Mouse (Mus musculus): Measurements from ENCODE around the gene Pth1r. TPM values are rescaled to one million over a fixed set of nuclear protein-coding genes. Genes with fewer than 3 reads are reported as not detected.

The Pth1r gene
- polyA plus RNA-seq, 1 experiment from 2014 or later, result 133 TPM

- Histone ChIP-seq H3K9ac (no peak overlapping the region), H3K27ac (replicated peaks) (peak overlapping the region; percentile 56), H3K4me2 (replicated peaks) (peak overlapping the region; percentile 10; the same call in 1 of the 2 replicates), H3K27me3 (peaks cover 3% of the 10 kb centered on the region; the same call in 1 of the 2 replicates), H3K4me3 (replicated peaks) (no peak overlapping the region), H3K9me3 (replicated peaks) (no peaks in the 10 kb centered on the region), H3K36me3 (no peaks in the 10 kb centered on the region), H3K4me1 (peaks cover 46% of the 10 kb centered on the region)
- ATAC-seq (ENCODE audit: insufficient number of reproducible peaks, low FRiP score, low TSS enrichment, low read depth), result peak; percentile 62
- WGBS, result 11% methylated on average over 14 of the region's 14 CpGs
Measured at GRCm38 (mm10) chr9:110750404-110751187, 3.7 kb upstream of the Pth1r start.

DNA sequence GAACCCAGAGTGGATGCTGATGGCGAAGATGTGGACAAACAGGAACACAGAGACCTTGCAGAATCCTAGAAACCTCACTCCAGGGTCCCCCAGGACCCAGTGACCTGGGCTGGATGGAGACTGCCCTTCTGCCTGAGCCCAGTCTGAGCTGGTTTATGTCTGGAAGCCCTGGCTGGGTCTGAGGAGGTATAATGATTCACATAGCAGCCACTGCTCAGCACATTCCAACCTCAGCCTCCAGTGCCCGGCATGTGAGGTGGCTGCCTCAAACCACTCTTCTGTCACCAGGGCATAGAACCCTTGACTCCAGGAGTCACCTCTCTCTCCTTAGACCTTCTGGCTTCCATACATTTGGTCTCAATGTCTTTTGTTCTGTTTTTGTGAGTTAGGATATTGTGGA is 1.5 kb upstream of the Pth1r start:
- 58% methylated on average over 2 of the region's 2 CpGs for WGBS
- peaks cover 14% of the 10 kb centered on the region; the same call in 1 of the 2 replicates for H3K27me3 ChIP-seq
- no peaks in the 10 kb centered on the region for H3K36me3 ChIP-seq
- no peaks in the 10 kb centered on the region for H3K9me3 ChIP-seq (replicated peaks)
- H3K4me3 ChIP-seq (replicated peaks), result no peak overlapping the region
- no peak for ATAC-seq (ENCODE audit: insufficient number of reproducible peaks, low FRiP score, low TSS enrichment, low read depth)
- H3K4me1 ChIP-seq, result peaks cover 49% of the 10 kb centered on the region
- no peak overlapping the region for H3K27ac ChIP-seq (replicated peaks)
- no peak overlapping the region for H3K9ac ChIP-seq
- H3K4me2 ChIP-seq (replicated peaks), result no peak overlapping the region

DNA sequence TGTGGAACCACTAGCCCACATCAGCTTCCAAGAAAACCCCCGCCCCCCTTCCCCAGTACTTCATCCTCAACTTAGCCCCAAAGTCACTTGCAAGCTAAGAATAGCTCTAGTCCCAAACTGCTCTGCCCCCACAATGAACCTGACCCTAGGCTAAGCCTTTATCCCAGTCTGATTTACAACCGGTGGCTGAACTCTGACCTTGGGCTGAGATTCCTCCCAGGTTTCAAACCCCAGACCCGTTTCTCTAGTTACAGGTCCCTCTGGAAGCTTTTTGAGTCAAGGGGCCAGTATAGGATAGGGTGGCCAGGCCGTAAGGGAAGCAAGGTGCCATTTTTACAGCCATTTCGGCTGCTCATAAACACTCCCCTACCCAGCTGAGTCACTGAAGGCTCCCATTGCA is 707 bp downstream of the Pth1r start:
- WGBS, result 40% methylated on average over 5 of the region's 5 CpGs
- no peaks in the 10 kb centered on the region for H3K36me3 ChIP-seq
- ATAC-seq (ENCODE audit: insufficient number of reproducible peaks, low FRiP score, low TSS enrichment, low read depth), result no peak
- H3K9ac ChIP-seq, result no peak overlapping the region
- peaks cover 14% of the 10 kb centered on the region; the same call in 1 of the 2 replicates for H3K27me3 ChIP-seq
- H3K9me3 ChIP-seq (replicated peaks), result no peaks in the 10 kb centered on the region
- peaks cover 45% of the 10 kb centered on the region for H3K4me1 ChIP-seq
- no peak overlapping the region for H3K4me2 ChIP-seq (replicated peaks)
- no peak overlapping the region for H3K27ac ChIP-seq (replicated peaks)
- no peak overlapping the region for H3K4me3 ChIP-seq (replicated peaks)

DNA sequence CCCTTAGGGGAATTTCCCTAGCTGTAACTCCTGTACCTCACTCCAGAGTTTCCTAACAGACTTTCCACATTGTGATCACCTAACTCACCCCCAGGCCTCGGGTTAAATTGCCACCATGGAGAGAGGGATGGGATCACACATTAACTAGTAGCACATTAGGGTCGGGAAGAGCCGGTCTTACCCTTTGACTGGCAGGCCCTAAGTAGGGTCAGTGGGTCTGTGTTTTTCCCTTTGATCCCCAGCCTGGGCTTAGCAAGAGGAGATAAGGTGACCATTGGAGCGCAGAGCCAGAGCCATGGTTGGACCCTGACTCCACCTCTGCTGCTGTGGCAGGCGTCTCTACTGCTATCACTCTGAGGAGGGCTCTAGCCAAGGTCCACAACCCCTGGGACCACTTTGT is 1.2 kb downstream of the Pth1r start:
- Histone ChIP-seq H3K4me3 (replicated peaks) (no peak overlapping the region), H3K9me3 (replicated peaks) (no peaks in the 10 kb centered on the region), H3K27me3 (peaks cover 14% of the 10 kb centered on the region; the same call in 1 of the 2 replicates), H3K4me2 (replicated peaks) (no peak overlapping the region), H3K4me1 (peaks cover 44% of the 10 kb centered on the region), H3K9ac (no peak overlapping the region), H3K36me3 (no peaks in the 10 kb centered on the region), H3K27ac (replicated peaks) (no peak overlapping the region)
- WGBS, result 34% methylated on average over 5 of the region's 5 CpGs
- ATAC-seq (ENCODE audit: insufficient number of reproducible peaks, low FRiP score, low TSS enrichment, low read depth), result no peak

DNA sequence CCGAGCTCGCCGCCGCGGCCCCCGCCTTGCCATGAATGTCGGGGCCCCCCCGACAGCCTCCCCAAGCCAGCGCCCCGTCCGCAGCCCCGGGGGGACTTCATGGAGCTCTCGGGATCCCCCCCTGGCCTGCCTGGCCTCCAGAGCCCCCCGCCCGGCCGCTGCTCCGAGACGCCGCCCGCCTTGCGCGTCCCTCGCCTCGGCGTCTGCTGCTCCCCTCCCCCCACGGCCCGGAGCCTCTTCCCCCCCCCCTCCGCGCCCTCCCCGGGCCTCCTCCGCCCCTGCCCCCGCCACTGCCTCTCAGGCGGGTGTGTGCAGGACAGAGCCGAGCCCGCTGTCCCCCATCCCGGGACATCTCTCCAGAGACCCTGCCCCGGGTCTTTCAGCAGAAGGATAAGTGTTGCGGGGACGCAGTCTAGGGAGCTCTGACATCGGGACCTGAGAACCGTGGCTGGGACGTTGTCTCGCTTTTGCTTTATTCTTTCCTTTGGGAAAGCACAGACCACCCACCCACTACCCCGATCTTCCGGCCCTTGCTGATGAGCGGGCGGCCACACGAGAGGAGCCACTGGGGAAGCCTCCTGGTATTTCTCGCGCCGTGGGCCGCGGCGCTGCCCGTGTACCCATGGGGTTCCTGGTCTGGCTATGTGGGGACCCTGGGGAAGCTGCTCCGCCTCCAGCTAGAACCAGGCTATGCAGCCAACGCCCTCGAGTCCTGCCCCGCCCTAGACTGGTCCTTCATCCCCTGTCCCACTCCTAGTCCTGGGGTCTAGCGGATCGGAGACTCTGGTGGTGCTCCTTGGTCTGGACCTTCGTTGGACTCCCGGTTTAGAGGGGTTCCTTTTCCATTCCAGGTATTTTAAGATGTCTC is 3.3 kb downstream of the Pth1r start:
- Histone ChIP-seq H3K9ac (peak overlapping the region; percentile 59), H3K27ac (replicated peaks) (peak overlapping the region; percentile 97), H3K4me1 (peaks cover 44% of the 10 kb centered on the region), H3K4me3 (replicated peaks) (peak overlapping the region; percentile 63), H3K36me3 (no peaks in the 10 kb centered on the region), H3K27me3 (peaks cover 19% of the 10 kb centered on the region), H3K4me2 (replicated peaks) (peak overlapping the region; percentile 56), H3K9me3 (replicated peaks) (no peaks in the 10 kb centered on the region)
- 2% methylated on average over 48 of the region's 63 CpGs for WGBS
- ATAC-seq (ENCODE audit: insufficient number of reproducible peaks, low FRiP score, low TSS enrichment, low read depth), result peak; percentile 63

GRCm38 (mm10) chr9:110742951-110743455 is 3.9 kb downstream of the Pth1r start:
- Histone ChIP-seq H3K4me1 (peaks cover 51% of the 10 kb centered on the region), H3K27ac (replicated peaks) (peak overlapping the region; percentile 97), H3K4me2 (replicated peaks) (peak overlapping the region; percentile 56), H3K9me3 (replicated peaks) (no peaks in the 10 kb centered on the region), H3K27me3 (peaks cover 19% of the 10 kb centered on the region), H3K36me3 (no peaks in the 10 kb centered on the region), H3K4me3 (replicated peaks) (peak overlapping the region; percentile 63), H3K9ac (peak overlapping the region; percentile 59)
- ATAC-seq (ENCODE audit: insufficient number of reproducible peaks, low FRiP score, low TSS enrichment, low read depth), result peak; percentile 39
- WGBS, result under 1% methylated on average over 37 of the region's 49 CpGs

DNA sequence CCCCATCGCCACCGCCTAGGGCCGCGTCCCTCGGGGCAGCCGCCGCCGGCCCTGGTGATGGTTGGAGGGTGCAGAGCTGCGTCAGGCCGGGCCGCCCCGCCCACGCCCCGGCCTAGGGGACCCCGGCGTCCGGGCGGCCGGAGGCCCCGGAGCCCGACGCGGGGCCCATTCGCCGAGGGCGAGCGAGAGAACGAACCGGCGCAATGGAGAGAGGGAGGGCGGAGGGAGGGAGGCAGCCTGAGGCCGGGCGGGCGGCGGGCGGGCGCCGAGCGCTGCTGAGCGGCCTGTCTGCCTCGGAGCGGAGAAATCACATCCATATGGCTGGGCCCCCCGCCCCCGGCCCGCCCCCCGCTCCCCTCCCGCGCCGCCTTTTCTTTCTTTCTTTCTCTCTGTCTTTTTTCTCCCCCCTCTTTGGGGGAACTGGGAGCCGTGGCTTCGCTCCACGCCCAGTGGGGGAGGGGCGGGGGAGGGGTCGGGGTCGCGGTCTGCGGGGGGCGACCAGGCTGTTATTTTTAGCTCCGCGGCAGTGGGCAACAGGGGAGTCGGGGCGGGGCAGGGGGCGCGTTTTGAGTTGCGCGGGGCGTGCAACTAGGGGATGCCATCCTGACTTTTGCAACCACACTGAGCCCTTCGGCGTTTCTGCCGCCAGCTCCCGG is 4.5 kb downstream of the Pth1r start:
- peaks cover 19% of the 10 kb centered on the region for H3K27me3 ChIP-seq
- WGBS, result under 1% methylated on average over 55 of the region's 71 CpGs
- H3K9me3 ChIP-seq (replicated peaks), result no peaks in the 10 kb centered on the region
- H3K4me3 ChIP-seq (replicated peaks), result peak overlapping the region; percentile 63
- peak overlapping the region; percentile 56 for H3K4me2 ChIP-seq (replicated peaks)
- peak overlapping the region; percentile 59 for H3K9ac ChIP-seq
- H3K27ac ChIP-seq (replicated peaks), result peak overlapping the region; percentile 97
- no peaks in the 10 kb centered on the region for H3K36me3 ChIP-seq
- ATAC-seq (ENCODE audit: insufficient number of reproducible peaks, low FRiP score, low TSS enrichment, low read depth), result peak; percentile 79
- H3K4me1 ChIP-seq, result peaks cover 53% of the 10 kb centered on the region

- 2% methylated on average over 17 of the region's 17 CpGs for WGBS
- Histone ChIP-seq H3K27me3 (peaks cover 19% of the 10 kb centered on the region), H3K9me3 (replicated peaks) (no peaks in the 10 kb centered on the region), H3K9ac (peak within 1 kb of the TSS; percentile 59), H3K4me2 (replicated peaks) (peak within 1 kb of the TSS; percentile 56), H3K27ac (replicated peaks) (peak within 1 kb of the TSS; percentile 97), H3K4me3 (replicated peaks) (peak within 1 kb of the TSS; percentile 63), H3K4me1 (peaks cover 53% of the 10 kb centered on the region), H3K36me3 (no peaks in the 10 kb centered on the region)
- ATAC-seq (ENCODE audit: insufficient number of reproducible peaks, low FRiP score, low TSS enrichment, low read depth), result no peak
Measured at GRCm38 (mm10) chr9:110741711-110742294, 5.1 kb downstream of the Pth1r start, which contains the start of gene Myl3. Gene Myl3 (plus strand): TSS chr9:110741861.

DNA sequence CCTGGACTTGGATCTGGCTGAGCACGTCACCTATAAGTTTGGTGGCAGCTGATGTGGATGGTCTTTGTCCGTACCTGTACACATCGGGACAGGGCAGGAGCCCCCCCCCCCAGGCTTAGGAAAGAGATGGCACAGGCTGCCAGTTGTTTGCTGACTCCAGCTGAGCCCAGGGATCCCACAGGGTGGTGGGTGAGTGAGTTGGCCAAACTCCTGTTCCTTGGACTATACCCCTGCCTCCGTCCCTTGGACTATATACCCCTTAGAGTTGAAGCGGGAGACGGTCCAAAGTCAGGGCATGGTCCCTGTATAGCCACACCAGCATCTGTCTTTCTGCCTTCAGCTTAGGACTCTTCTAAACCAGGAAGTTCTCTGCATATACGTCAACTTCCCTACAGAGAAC is 7.0 kb downstream of the Pth1r start:
- H3K9ac ChIP-seq, result peak overlapping the region; percentile 59

GRCm38 (mm10) chr9:110738054-110738453 is 8.9 kb downstream of the Pth1r start:
- Histone ChIP-seq H3K4me2 (replicated peaks) (peak overlapping the region; percentile 56), H3K36me3 (0 out of 2 replicates have a peak, but pooled peaks cover 5% of the 10 kb centered on the region), H3K9ac (no peak overlapping the region), H3K9me3 (replicated peaks) (no peaks in the 10 kb centered on the region), H3K27ac (replicated peaks) (no peak overlapping the region), H3K4me3 (replicated peaks) (peak overlapping the region; percentile 63; the same call in 1 of the 2 replicates), H3K4me1 (peaks cover 74% of the 10 kb centered on the region), H3K27me3 (peaks cover 13% of the 10 kb centered on the region; the same call in 1 of the 2 replicates)
- 17% methylated on average over 1 of the region's 1 CpGs for WGBS
- ATAC-seq (ENCODE audit: insufficient number of reproducible peaks, low FRiP score, low TSS enrichment, low read depth), result no peak

More for the DNA sequence above, 7.0 kb downstream of the Pth1r start:
- Histone ChIP-seq H3K27ac (replicated peaks) (0 out of 2 replicates have a peak overlapping the region, but pooled peaks have one; percentile 28), H3K27me3 (peaks cover 24% of the 10 kb centered on the region), H3K4me2 (replicated peaks) (peak overlapping the region; percentile 56), H3K36me3 (0 out of 2 replicates have a peak, but pooled peaks cover 2% of the 10 kb centered on the region), H3K4me1 (peaks cover 61% of the 10 kb centered on the region), H3K4me3 (replicated peaks) (peak overlapping the region; percentile 63), H3K9me3 (replicated peaks) (no peaks in the 10 kb centered on the region)
- 72% methylated on average over 7 of the region's 7 CpGs for WGBS
- no peak for ATAC-seq (ENCODE audit: insufficient number of reproducible peaks, low FRiP score, low TSS enrichment, low read depth)

Measured in embryonic facial prominence, embryonic 15.5 days (tissue).